Mouse (Mus musculus) olfactory bulb, adult 2 months (tissue): Measurements from ENCODE around the gene 2700081O15Rik.

Experiments used
- CTCF ChIP-seq: fragments of 200-500 bp; IDR thresholded peaks from 2 replicates; pipeline ENCODE4 v1.5.1; 2012; ENCODE audit warnings: low read depth, mild to moderate bottlenecking, low read length, moderate library complexity; ENCODE audit not compliant: insufficient read depth
- POLR2A ChIP-seq: fragments of 200-500 bp; IDR thresholded peaks from 2 replicates; pipeline ENCODE4 v1.6.1; 2012; ENCODE audit warnings: mild to moderate bottlenecking, low read depth, low read length, moderate library complexity; ENCODE audit not compliant: insufficient read depth

- TF ChIP-seq CTCF: no peak
- TF ChIP-seq POLR2A: no peak
Measured at GRCm38 (mm10) chr19:7467915-7468314, 50.5 kb downstream of the 2700081O15Rik start.
